Mouse (Mus musculus) left cerebral cortex, postnatal 25 days (tissue): Measurements from ENCODE around the gene Brd4. TPM values are rescaled to one million over a fixed set of nuclear protein-coding genes. Genes with fewer than 3 reads are reported as not detected.
A peak's percentile ranks its signal among the peaks of the same experiment; 100 is the strongest.

ENCODE experiments used
- DNase-seq, 2 experiments: peaks; one replicate each; pipeline ENCODE4 v3.0.0; 2022; ENCODE audit warnings: low spot score in 2 of 2, mixed read lengths in 1 of 2
- intact Hi-C: fragments of 180-260 bp; cut with DNase I; formaldehyde crosslinking; loops from one replicate; pipeline ENCODE4 v1.15.1; 2025
- total RNA-seq, 2 experiments: library from RNA; stranded (reverse); gene quantifications; 2 replicates each; pipeline ENCODE4 v1.2.3; 2021

Brd4 gene
- total RNA-seq, 2 experiments from 2014 or later, result 117 to 130 TPM

DNA sequence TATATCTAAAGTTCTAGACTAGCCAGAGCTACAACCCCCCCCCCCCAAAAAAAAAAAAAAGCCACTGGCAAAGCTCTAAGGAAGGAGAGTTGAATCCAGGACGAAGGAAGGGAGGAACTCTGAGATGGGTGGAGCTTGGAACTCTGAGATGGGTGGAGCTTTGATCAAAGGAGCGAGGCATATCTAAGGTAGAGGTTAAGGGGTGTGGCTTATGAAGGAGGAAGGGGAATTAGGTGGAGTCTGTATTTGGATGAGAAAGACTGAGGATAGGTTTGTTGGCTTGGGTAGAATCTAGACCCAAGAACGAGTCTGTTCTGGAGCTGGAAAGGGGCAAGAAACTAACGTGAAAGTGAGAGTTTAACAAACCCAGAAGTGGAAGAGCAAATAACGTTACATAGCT is 94.7 kb downstream of the Brd4 start:
- intact Hi-C loops, result no loop called here
- no peak for DNase-seq

DNA sequence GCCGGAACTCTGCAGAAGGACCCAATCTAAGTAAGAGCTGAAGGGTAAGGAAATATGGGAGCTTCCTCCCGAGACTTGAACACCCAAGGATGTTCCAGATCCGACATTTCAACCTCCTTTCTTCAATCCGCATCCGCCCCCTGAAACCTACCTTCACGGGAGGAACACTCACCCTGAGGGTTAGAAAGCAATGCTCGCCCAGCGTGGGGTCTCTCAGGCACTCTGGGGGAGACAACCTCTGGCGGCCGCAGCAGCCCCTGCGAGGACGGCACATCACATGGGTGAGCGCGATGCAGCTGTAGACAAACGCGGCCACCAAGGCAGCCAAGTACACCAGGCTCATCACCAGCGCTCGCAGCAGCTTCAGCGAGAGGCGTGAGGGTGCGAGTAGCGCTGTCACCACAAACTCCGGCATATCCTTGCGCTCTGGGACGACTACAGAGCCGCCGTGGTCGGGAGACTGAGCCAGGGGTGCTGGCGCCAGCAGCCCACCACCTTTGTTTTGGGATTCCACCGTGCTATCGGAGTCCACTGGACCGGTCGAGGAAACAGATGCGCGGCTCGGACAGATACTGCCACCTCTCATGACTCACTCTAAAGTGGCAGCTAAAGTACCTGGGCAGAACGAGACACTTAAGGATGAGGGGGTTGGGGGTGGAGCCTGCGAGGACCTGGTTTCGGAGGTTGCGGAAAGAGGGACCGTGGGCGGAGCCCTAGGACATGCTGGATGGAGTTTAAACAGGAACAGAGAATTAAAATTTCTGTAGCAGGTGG is 95.5 kb downstream of the Brd4 start, which contains the start of gene Ephx3:
TSS of gene Ephx3 (minus strand) at position 687 of the 774 bp plus-strand sequence.
- intact Hi-C loops, result no loop called here
- peak in 1 of 2 experiments; percentile 28 for DNase-seq

DNA sequence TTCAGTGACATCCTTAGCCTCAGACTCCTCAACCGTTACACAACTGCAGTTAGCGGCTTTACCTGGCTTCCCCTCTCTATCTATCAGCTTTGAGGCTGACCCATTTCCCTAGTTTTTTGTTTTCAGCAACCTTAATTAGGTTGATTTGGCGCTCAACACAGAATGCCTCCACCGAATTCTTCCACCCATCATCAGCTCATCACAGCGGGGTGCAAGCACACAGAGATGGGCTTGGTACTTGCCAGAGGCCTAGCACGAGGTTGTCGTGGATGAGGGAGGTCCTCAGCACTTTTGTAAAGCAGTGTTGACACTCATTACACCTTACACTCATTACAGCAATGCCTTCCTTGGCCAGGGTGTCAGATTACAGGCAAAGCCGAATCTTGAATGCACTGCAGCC is 101.5 kb downstream of the Brd4 start:
- intact Hi-C loops, result no loop called here
- no peak for DNase-seq

DNA sequence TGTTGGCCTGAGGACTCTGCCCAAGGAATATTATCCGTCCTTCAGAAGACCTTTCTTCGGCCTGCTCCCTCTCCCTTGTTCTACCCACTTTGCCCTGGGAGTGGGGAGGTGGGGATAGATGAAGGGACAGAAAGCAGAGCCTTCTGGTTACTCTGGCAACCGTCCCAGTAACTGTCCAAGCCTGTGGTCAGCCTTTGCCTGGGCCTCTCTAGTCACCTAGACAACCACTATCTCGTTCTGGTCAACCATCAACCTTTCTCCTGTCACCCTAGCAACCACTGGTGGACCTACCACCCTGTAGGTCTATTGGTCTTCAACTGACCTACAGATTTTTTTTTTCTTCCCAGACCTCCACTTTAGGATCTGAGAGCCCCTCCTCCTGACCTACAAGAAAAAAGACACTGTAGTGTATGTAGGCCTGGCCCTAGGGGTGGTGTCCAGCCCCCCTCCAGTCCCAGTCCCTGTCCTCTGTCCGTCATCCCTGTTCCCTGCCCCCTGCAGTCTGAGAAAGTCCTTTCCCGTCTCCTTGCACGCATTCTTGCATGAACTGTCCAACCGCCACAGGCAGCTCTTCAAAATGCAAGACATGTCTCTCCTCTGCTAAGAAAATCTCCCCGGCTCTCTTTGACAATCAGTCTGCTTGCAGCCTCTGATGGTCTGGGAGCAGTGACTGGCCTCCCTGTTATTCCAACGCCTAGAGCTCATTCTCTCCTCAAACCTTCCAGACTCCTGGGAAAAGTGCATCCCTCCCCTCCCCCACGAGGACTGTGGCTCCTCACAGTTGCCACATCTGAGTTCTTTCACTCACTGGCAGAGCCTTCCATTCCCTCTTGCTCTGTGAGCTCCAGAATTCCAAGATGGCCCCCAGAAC is 104.7 kb downstream of the Brd4 start:
- no peak for DNase-seq
- intact Hi-C loops, result no loop called here

DNA sequence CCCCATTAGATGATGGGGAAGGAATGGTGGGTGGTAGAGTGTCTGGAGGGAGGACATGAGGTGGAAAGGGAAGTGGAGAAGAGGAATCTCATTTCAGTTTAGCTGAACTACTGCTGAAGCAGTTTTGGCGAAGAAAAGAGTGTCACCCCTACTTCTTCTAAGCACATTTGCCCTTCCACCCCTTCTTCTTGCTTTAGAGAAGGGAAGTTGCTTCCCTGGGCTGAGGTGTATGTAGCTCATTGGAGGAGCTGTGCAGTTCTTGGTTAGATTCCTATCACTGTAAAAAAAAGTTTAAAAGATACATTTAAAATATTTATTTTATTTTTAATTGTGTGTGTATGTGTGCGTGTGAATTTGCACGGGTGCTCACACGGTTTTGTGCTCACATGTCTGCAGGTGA is 107.6 kb downstream of the Brd4 start:
- DNase-seq, result no peak
- intact Hi-C loops, result no loop called here

DNA sequence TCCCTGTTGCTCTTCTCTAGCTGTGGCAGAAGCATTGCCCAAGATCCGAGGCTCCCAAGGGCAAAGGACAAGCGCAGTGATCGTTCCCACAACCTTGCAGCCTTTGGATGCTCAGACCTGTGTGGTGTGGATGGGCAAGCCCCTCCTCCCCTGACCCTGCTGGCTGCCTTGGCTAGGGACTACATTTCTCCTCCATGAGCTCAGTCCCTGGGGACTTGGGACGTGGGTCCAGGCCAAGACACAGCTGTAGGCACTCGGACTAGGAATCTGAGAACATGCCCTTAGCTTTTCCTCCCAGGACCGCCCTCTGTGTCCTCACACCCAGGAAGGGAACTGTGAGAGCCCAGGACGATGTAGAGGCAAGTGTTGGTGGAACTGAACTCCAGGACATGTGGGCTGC is 111.4 kb downstream of the Brd4 start:
- no peak for DNase-seq
- intact Hi-C loops, result no loop called here

DNA sequence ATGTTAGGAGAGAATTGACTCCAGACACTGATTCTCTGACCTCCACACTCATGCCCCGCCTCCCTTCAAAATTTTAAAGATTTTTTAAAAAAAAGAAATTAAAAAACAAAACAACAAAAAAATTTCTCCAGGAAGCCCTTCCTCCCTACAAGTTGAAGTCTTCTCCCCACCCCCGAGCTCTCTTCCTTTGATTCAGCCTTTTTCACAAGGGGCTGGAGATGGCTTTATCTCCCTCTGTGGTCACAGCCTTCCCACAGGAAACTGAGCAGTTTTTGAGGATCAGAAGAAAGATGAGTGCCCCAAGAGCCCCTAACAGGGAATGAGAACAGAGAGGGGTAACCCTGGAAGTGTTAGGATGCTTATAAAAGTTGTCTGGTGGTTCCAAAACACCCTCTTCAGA is 112.0 kb downstream of the Brd4 start:
- no peak for DNase-seq
- intact Hi-C loops, result no loop called here

DNA sequence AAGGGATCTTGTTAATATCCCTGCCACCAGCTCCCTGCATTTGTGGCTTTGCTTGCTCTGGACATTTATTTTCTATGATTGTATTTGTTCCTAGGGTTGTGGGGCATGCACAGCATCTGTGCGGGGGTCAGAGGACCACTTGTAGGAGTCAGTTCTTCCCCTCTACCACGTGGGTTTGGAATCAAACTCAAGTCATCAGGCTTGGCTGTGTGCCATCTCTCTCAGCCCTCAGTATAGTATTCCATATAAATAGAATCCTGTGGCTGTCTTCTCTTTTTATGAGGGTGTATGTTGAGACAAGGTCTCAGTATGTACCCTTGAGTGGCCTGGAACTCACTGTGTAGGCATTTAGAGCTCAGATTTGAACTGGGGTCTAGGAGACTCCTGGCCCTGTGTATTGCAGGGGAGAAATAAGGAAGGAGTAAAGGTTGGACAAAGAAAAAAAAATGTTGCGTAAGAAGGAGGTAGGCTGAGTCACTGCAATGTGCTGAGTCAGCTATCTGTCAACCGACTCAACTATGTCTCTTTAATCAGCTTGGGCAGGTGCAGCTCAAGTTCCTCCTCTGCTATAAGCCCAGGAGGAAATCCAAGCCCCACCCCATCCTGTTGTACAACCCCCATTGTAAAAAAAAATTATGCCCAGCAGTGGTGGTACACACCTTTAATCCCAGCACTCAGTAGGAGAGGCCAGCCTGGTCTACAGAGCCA is 114.8 kb downstream of the Brd4 start:
- intact Hi-C loops, result no loop called here

DNA sequence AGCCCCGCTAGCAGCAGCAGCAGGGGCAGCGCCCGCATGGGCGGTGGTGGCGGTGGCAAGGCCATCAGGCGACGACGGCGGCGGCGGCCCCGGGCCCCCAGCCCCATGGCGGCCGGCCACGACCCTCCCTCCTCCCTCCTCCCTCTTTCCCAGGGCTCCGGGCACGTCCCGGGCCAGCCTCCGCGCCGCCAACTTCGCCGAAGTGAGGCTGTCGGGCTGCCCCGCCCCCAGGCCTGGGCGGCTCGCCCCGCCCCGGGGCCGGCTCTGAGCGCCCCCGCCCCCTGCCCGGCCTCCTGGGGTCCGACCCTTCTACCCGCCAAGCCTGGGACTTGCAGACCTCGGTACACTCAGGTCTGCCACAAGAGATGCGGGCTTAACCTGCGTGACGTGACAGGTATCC is 117.8 kb downstream of the Brd4 start, which contains the start of gene Notch3:
TSS of gene Notch3 (minus strand) at position 166 of the 400 bp plus-strand sequence.
- no peak for DNase-seq
- intact Hi-C loops, result no loop called here

More for the DNA sequence above, 114.8 kb downstream of the Brd4 start:
- no peak for DNase-seq

DNA sequence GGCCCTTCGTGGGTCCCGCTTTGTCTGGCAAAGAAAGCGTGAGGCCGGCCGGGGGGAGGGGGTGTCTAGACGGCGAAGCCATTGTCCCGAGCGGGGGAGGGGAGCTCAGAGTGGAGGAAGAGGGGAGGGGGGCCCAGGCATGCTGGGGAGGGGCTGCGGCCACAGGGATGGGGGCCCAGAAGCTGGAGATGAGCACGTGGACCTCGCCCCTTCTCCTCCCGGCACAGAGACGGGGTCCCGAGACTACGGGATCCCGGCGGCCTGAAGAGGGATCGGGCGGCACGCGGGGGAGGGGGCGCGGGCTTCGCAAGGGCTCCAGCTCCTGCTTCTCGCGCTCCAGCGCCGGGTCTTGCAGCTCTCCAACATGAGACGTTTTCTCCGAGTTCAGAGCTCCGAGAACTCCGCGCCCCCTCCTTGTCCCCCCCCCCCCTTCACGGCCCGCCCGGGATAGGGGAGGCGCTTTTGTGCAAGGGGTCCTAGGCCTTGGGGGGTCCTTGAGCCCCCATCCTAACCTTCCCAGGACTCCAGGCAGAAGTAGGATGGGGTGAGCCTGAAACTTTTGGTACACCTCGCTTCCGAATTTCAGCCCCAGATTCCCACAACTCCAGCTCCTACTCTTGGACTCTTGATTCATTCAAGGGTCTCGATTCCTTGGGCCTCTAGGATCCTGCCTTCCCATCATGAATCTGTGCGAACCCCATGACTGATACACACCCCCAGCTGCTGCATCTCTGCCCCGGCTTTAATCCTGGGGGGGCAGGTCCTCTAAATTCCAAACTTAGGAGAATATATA is 118.5 kb downstream of the Brd4 start:
- intact Hi-C loops, result no loop called here

DNA sequence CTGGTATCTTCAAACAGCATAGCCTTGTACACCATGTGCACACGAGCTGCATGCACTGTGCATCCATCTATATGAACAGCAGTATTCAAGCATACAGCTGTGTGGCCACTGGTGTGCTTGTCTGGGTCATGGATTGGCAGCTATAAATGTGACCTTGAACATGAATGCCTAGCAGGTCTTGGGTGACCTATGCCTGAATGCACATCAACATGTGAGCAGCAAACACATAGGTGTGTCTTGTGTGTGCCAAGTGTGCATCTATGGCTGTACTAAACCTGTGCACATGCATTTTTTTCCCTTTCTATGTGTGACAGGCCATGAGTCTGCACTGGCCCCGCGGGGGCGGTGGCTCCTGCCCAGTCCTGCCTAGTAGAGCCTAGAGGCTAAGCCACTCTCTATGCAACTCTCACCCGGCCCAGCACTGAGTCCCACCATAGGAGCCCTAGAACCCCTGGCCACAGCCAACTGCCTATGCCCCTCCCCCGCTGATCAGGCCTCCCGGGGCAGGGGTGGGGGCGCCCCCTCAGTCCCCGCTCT is 119.2 kb downstream of the Brd4 start:
- intact Hi-C loops, result no loop called here
- no peak for DNase-seq

More for the DNA sequence above, 118.5 kb downstream of the Brd4 start:
- DNase-seq, result no peak

DNA sequence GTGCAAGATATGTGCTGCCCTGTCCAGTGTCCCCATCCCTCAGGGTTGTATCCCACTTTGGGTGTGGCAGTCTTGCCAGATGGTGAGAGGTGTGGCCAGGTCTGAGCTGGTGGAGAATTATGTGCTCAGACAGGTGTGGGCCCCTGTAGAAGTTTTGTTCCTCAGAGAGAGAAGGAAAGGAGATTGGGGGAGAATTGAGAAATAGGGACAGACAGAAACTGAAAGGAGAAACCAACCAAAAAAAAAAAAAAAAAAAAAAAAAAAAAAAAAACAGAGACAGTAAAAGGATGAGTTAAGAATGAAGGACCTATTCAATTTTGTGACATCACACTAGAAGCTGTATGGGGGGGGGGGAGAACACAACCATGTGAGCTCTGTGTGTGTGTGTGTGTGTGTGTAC is 119.7 kb downstream of the Brd4 start:
- intact Hi-C loops, result loop anchor here (5.0 kb wide), 1 partner anchor 43 kb away; no protein-coding TSS in a partner anchor
- DNase-seq, result no peak

DNA sequence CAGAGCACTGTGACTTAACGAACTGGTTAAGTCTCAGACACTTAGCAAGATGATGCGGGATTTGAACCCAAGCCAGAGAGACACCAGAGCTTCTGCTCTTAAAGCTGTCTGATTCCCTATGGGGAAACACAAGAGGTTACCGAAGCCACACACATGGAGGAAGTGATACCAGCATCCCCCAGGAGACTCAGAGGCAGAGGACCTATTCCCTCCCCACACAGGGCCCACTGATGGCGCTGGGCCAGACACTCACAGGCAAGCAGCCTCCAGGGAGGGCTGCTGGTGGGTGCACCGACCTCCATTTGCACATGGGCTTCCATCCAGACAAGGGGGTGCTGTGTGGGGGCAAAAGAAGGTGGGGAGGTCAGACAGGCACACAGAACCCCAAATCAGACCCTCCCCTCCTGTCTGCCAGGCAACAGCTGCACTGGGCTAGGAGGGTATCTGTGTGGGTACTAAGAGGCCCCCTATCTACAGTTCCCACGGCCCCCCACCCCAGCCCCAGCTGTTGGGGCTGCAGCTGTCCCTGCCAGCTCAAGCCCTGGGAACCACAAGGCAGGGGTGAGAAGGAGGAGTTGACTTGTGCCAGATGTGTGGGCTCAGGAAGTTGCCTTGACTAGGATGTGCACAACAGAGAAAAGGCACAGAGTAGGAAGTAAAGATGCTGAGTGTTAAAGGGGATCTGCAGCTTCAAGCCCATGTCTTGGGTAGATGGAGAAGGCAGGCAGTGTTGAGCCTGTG is 120.4 kb downstream of the Brd4 start:
- intact Hi-C loops, result loop anchor here (5.0 kb wide), 1 partner anchor 43 kb away; no protein-coding TSS in a partner anchor
- no peak for DNase-seq

DNA sequence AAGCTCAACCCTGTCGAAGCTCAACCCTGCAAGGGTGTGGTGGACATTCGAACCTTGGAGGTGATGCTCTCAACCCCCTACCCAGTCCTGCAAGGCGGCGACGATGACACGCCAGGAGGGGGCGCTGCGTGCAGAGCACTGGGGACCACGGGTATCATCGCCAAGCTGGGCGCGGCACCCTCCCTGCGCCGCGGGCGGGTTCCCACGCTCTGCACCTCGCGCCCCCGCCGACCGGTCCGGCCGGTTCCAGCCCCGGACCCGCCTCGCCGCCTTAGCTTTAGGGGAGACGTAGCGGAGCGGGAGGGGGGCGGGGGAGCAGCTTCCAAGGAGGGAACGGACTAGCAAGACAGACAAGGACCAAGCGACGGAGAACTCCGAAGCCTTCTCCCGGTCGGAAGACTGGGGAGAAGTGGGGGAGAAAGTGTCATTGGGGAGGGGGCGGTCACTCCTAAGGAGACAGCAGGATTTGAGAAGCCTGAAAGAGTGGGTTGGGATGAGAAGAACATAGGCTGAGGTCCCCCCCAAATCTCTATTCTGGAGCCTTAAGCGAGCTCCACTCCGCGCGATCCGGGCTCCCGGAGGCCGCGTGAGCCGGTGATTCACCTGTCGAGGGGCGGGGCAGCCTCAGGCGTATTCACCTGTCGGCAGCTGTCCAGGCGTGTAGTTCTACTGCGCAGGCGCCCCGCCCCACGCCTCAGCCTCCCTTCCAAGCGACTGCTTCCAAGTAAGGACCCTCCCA is 122.2 kb downstream of the Brd4 start:
- intact Hi-C loops, result loop anchor here (5.0 kb wide), 1 partner anchor 45 kb away; no protein-coding TSS in a partner anchor
- DNase-seq, result peak; percentile 41 to 46

DNA sequence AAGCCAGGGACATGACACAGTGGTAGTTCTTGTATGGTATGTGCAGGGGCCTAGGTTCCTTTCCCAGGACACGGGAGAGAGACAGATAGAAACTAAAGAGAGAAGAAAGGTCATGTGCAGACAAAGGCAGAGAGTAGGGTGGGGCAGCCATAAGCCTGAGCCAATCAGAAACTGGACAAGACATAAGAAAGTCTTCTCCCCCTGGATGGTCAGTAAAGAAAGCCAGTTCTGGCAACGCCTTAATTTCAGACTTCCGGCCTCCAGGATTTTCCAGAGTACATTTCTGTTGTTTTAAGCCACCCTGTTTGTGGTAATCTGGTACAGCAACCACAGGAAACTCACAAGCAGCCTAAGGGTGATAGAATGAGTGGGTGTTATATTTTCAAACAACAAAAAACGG is 123.6 kb downstream of the Brd4 start:
- intact Hi-C loops, result loop anchor here (5.0 kb wide), 1 partner anchor 46 kb away; no protein-coding TSS in a partner anchor
- DNase-seq, result no peak

DNA sequence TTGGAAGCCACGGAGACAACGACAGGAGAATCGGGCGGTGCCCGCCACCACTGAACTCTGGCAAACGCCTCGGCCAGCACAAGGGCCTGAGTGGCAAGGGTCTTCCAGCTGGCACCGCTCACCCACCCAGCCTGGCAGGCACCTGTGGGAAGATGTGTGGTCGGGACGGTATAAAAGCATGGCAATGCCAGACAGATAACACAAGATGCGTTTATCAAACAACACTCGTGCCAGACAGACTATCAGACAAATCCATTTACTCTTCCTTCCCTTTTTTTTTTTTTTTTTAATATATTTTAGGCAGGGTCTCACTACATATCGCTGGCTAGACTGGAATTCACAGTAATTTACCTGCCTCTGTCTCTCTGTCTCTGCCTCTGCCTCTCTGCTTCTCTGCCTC is 125.7 kb downstream of the Brd4 start:
- DNase-seq, result no peak
- intact Hi-C loops, result no loop called here

DNA sequence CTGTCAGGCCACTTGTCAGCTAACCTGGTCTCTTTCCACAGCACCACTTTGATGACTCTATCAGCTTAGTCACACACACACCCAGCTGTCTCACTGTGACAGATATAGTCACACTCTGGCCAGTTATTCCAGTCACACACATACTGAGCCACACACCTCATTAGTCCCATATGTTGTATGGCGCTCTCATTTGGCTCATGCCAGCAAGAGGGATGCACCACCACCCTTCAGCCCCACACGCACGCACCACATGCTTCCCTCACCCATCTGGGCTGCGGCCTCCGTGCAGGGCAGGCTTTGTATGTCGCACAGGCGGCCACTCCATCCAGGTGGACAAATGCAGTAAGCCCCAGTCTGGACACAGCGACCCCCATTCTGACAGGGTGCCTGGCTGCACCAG is 137.8 kb downstream of the Brd4 start:
- intact Hi-C loops, result loop anchor here (10.0 kb wide), 1 partner anchor 138 kb away; the partner anchor contains the start of gene Brd4
- DNase-seq, result peak in 1 of 2 experiments; percentile 72
